Mouse (Mus musculus): Measurements from ENCODE around the gene Anapc15-ps. TPM values are rescaled to one million over a fixed set of nuclear protein-coding genes. Genes with fewer than 3 reads are reported as not detected.

Anapc15-ps gene
- polyA plus RNA-seq, 1 experiment: not detected

DNA sequence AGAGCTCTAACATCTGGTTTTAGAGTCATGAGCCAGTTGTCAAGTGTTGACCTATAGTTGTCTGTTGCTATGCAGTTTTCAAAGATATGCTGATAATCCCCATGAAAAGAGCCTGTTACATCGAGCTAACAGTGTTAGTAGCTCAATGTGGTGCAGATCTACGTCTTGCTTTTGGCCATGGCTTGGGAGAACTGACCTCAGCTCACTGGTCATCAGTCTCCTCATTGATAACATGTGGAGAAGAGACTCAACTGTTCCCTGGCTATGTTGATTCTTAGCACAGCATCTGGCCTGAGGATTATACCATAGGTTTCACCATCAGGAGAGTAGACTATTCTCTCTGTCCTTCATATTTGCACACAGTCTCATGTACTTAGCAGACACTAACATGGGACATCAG lies 6.5 kb downstream of the Anapc15-ps start:
- H3K4me3 ChIP-seq (ENCODE audit: insufficient read depth, low read depth, low read length): no peak overlapping the region
- no peaks in the 10 kb centered on the region; the same call in 1 of the 2 replicates for H3K4me1 ChIP-seq (ENCODE audit: control insufficient read depth, insufficient read depth, low read length)
- no peak for TF ChIP-seq POLR2A (IDR thresholded peaks at IDR 0.05; ENCODE audit: insufficient read depth, low read depth, low read length)
- no peak for TF ChIP-seq CTCF (IDR thresholded peaks at IDR 0.05; ENCODE audit: insufficient read depth, low read depth, low read length)
- no peak overlapping the region for H3K27ac ChIP-seq (ENCODE audit: insufficient read depth, low read depth, low read length)
- WGBS: 83% methylated on average over 2 of the region's 2 CpGs

DNA sequence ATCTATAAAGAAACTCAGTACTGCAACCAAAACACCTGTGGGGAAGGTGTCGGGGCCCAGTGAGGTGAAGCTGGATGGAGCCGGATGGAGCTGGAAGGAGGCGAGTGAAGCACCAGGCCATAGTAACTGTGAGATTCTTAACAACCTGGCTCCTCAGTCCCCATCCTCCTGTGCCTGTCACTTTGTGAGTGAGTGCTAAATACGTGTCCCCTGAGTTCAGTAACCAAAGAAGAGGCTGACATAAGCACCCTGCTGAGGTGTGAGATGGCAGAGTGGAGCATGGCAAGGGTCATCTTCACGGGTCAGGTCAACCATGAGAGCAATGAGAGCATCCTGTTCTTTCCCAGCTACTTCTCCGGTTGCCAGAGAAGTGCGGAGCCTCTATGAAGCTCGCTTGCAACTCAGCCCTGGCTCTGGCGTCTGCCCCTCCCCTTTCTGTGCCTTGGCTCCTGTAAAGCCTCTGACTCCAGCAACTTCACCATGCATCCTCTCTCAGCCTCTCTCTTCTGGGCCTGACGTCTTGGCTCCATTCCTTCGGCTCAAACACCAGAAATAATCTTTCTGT lies 7.7 kb downstream of the Anapc15-ps start:
- no peaks in the 10 kb centered on the region; the same call in 1 of the 2 replicates for H3K4me1 ChIP-seq (ENCODE audit: control insufficient read depth, insufficient read depth, low read length)
- H3K27ac ChIP-seq (ENCODE audit: insufficient read depth, low read depth, low read length): no peak overlapping the region
- no peak overlapping the region for H3K4me3 ChIP-seq (ENCODE audit: insufficient read depth, low read depth, low read length)
- TF ChIP-seq CTCF (IDR thresholded peaks at IDR 0.05; ENCODE audit: insufficient read depth, low read depth, low read length) (no peak), POLR2A (IDR thresholded peaks at IDR 0.05; ENCODE audit: insufficient read depth, low read depth, low read length) (no peak)
- WGBS: 60% methylated on average over 11 of the region's 11 CpGs

DNA sequence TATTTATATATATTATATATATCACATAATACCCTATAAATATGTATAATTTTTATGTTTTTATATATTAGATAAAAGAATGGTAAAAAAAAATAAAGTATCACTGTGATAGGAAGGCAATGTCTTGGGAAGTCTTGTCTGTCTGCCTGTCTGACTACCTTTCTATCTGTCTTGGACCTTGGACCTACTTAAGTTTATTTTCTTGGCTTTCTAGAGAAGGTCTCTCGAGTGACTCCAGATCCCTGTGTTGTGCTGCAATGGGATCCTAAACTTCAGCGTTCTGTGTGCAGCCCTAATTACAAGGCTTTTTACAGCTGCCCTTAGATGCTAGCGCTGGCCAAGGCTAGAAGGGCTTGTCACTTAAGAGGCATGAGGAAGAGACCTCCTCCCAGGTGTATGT lies 8.6 kb downstream of the Anapc15-ps start:
- no peak for TF ChIP-seq CTCF (IDR thresholded peaks at IDR 0.05; ENCODE audit: insufficient read depth, low read depth, low read length)
- TF ChIP-seq POLR2A (IDR thresholded peaks at IDR 0.05; ENCODE audit: insufficient read depth, low read depth, low read length): no peak
- Histone ChIP-seq H3K4me3 (ENCODE audit: insufficient read depth, low read depth, low read length) (no peak overlapping the region), H3K27ac (ENCODE audit: insufficient read depth, low read depth, low read length) (no peak overlapping the region), H3K4me1 (ENCODE audit: control insufficient read depth, insufficient read depth, low read length) (no peaks in the 10 kb centered on the region; the same call in 1 of the 2 replicates)
- 87% methylated on average over 3 of the region's 3 CpGs for WGBS

DNA sequence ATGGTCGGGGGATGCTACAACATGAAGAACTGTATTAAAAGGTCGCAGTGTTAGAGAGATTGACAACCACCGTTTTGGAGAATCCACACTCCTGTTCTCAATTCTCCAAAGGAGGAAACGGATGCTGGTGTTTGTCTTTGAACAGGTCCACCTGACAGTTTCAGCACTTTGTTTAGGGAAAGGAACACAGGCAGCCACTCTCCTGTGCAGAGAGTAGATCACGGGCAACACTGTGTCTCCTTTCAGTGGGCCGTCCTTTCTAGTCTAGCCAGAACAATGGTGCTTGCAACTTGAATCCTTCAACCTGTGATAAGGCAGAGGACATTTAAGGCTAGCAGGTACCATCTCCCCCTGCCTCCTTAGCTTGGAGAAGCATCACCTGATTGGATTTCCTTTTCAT lies 12.9 kb downstream of the Anapc15-ps start:
- Histone ChIP-seq H3K27ac (ENCODE audit: insufficient read depth, low read depth, low read length) (no peak overlapping the region), H3K4me3 (ENCODE audit: insufficient read depth, low read depth, low read length) (no peak overlapping the region), H3K4me1 (ENCODE audit: control insufficient read depth, insufficient read depth, low read length) (no peaks in the 10 kb centered on the region)
- TF ChIP-seq CTCF (IDR thresholded peaks at IDR 0.05; ENCODE audit: insufficient read depth, low read depth, low read length) (no peak), POLR2A (IDR thresholded peaks at IDR 0.05; ENCODE audit: insufficient read depth, low read depth, low read length) (no peak)
- 87% methylated on average over 6 of the region's 6 CpGs for WGBS

DNA sequence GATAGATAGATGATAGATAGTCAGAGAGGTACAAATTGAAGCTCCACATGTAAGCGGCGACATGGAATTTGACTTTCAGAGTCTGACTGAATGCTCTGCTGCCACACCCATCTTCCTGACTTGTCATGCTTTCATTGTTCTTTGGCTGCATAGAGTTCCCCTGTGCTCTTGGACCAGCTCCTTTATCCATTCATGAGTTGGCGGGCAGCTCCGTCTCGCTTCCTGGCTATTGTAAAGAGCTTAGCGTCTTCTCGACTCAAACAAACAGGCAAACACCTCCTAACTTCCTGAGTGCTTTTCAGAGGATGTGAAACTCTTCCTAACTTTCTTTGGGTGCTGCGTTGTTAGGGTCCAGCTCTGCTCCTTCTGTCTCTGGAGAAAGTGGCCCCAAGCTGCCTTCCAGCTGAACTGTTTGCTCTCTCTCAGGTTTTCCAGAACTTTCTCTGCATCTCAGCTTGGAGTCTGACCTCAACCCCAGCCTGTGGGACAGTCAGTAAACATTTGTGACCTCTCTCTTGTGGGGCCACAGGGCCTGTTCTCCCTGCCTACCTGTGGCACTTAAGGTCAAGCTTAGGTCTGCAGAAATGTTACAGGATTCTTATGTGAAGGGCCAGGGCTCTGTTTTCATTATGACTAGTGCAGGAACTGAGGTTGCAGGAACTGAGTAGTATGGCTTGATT lies 13.6 kb downstream of the Anapc15-ps start:
- no peaks in the 10 kb centered on the region for H3K4me1 ChIP-seq (ENCODE audit: control insufficient read depth, insufficient read depth, low read length)
- 60% methylated on average over 8 of the region's 8 CpGs for WGBS
- H3K4me3 ChIP-seq (ENCODE audit: insufficient read depth, low read depth, low read length): no peak overlapping the region
- no peak overlapping the region for H3K27ac ChIP-seq (ENCODE audit: insufficient read depth, low read depth, low read length)
- TF ChIP-seq POLR2A (IDR thresholded peaks at IDR 0.05; ENCODE audit: insufficient read depth, low read depth, low read length) (no peak), CTCF (IDR thresholded peaks at IDR 0.05; ENCODE audit: insufficient read depth, low read depth, low read length) (no peak)

DNA sequence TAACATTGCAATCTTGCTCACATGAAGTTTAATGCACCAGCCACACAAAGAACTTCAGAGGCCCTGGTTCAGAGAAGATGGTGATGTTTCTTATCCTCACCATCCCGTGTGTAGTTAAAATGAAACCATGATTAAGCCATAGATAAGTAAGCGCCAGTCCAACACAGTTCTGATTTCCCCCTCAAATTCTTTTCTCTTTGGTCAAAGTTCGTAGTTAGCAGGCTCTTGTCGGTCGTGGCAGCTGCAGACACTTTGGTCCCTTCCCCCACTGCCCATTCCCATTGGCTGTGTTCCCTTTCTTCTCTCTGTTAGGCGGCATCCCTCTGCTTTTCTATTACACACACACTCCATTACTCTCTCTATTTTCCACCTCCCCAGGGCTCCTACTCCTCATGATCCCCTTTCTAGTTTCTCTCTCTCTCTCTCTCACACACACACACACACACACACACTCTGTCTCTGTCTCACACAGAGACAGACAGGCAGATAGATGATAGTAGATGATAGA lies 14.4 kb downstream of the Anapc15-ps start:
- 60% methylated on average over 6 of the region's 6 CpGs for WGBS
- Histone ChIP-seq H3K4me1 (ENCODE audit: control insufficient read depth, insufficient read depth, low read length) (no peaks in the 10 kb centered on the region), H3K4me3 (ENCODE audit: insufficient read depth, low read depth, low read length) (no peak overlapping the region), H3K27ac (ENCODE audit: insufficient read depth, low read depth, low read length) (no peak overlapping the region)
- no peak for TF ChIP-seq CTCF (IDR thresholded peaks at IDR 0.05; ENCODE audit: insufficient read depth, low read depth, low read length)
- no peak for TF ChIP-seq POLR2A (IDR thresholded peaks at IDR 0.05; ENCODE audit: insufficient read depth, low read depth, low read length)

DNA sequence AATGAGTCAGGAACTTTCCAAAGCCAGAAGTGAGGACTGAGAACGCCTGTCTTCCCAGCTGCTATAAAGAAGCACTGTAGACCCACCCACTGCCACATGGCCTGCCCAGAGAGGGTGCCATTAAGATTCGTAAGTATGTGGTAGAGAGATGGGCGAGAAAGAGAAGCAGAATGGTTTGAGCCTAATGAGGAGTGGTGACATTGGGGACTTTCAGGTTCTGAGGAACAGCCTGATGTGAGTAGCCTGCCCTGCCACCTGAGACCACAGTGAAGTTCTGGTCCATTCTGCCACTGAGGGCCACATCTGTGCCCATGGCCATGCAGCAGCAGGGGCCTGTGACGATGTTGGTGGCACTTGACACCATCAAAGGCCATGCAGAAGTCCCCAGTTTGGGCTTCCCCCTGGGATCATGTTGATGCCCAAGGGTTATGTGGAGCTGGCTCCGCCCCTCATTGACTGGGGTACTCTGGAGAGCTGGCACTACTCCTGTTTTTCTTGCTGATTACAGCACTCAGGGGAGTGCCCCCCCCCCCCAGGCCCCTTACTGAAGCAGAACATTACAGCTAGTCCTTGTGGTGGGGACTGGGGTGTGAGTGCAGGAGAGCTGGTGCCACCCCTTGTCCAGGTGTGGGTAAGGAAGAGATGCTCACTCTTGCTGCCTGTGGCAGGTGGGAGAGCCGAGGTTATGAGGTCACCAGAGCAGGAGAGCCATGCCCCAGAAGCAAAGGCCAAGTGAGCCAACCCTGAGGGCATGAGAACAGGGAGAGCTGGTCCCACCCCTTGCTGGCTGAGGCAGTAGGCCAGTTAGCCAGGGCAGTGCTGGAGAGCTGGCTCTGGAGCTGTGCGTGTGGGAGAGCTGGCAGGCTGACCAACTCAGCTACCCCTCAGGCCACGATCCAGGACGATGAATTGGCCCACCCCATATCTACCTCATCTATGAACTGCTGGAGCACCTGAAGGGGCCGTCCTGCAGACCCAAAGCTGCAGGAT lies 16.7 kb downstream of the Anapc15-ps start:
- 78% methylated on average over 10 of the region's 10 CpGs for WGBS
- no peak for TF ChIP-seq CTCF (IDR thresholded peaks at IDR 0.05; ENCODE audit: insufficient read depth, low read depth, low read length)
- TF ChIP-seq POLR2A (IDR thresholded peaks at IDR 0.05; ENCODE audit: insufficient read depth, low read depth, low read length): no peak
- Histone ChIP-seq H3K4me3 (ENCODE audit: insufficient read depth, low read depth, low read length) (no peak overlapping the region), H3K27ac (ENCODE audit: insufficient read depth, low read depth, low read length) (no peak overlapping the region), H3K4me1 (ENCODE audit: control insufficient read depth, insufficient read depth, low read length) (no peaks in the 10 kb centered on the region)

DNA sequence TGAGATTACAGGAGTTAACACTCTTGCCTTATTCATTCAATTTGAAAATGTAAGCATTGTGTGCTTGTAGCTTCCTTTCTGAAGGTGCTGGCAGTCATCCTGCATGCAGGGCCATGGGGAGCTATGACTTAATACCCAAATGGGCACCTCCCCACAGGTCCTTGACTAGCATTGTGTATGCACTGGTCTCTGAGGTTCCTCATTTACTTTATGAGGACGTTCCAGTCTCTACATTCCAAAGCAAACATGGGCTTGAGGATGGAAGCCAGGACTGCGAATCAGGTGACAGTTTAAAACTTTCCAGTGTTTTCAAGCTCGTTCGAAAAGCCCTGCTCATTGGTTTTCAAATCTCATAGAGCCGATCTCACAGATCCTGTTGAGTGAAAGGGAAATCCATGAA lies 21.1 kb downstream of the Anapc15-ps start:
- 90% methylated on average over 5 of the region's 5 CpGs for WGBS
- no peak overlapping the region for H3K27ac ChIP-seq (ENCODE audit: insufficient read depth, low read depth, low read length)
- H3K4me3 ChIP-seq (ENCODE audit: insufficient read depth, low read depth, low read length): no peak overlapping the region
- H3K4me1 ChIP-seq (ENCODE audit: control insufficient read depth, insufficient read depth, low read length): no peaks in the 10 kb centered on the region
- TF ChIP-seq POLR2A (IDR thresholded peaks at IDR 0.05; ENCODE audit: insufficient read depth, low read depth, low read length) (no peak), CTCF (IDR thresholded peaks at IDR 0.05; ENCODE audit: insufficient read depth, low read depth, low read length) (no peak)
